Mouse (Mus musculus): Measurements from ENCODE around the gene Srsf6. TPM values are rescaled to one million over a fixed set of nuclear protein-coding genes. Genes with fewer than 3 reads are reported as not detected.

Gene Srsf6
- polyA plus RNA-seq, 1 experiment from 2014 or later, result 236 TPM

DNA sequence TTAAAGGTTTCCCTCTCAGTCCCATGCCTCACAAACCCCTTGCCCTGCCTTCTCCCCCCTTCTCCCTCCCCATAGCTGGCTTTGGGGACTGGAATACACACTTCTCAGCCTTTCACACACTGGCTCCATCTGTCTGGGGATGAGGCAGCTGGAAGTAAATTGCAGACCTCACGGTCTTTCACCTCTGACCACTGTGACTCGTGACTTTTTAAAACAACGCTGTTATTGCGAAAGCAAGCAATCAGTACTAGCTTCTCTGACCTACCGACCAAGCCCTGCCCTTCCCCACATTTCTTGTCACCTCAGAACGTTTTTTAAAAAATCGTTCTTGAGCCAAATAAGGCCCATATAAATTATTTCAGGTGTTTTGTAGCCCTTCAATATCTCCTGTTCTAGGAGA is 41.4 kb downstream of the Srsf6 start:
- Histone ChIP-seq H3K9ac (no peak overlapping the region), H3K27me3 (no peaks in the 10 kb centered on the region), H3K9me3 (no peaks in the 10 kb centered on the region), H3K36me3 (no peaks in the 10 kb centered on the region), H3K4me2 (replicated peaks) (no peak overlapping the region), H3K27ac (no peak overlapping the region), H3K4me3 (no peak overlapping the region), H3K4me1 (peaks cover 5% of the 10 kb centered on the region; the same call in 1 of the 2 replicates)
- 59% methylated on average over 7 of the region's 7 CpGs for WGBS
- ATAC-seq (ENCODE audit: low FRiP score, low read depth), result no peak

DNA sequence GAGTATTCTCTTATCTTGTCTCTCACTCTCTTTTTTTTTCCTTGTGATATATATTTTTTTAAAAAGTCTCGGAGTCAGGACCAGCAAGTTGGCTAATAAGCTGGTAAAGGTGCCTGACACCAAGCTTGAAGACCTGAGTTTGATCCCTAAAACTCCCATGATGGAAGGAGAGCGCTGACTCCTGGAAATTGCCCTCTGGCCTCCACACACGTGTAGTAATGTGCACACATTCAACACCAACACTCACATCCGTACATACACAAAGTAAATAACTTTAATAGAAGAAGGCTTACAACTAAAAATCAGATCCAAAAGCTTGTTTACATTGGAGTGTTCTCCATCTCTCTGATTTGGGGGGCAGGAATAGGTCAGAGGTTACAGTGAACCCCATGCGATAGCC is 41.9 kb downstream of the Srsf6 start:
- no peak overlapping the region for H3K27ac ChIP-seq
- no peaks in the 10 kb centered on the region for H3K36me3 ChIP-seq
- 78% methylated on average over 5 of the region's 5 CpGs for WGBS
- peaks cover 5% of the 10 kb centered on the region; the same call in 1 of the 2 replicates for H3K4me1 ChIP-seq
- H3K4me2 ChIP-seq (replicated peaks), result no peak overlapping the region
- no peaks in the 10 kb centered on the region for H3K9me3 ChIP-seq
- H3K4me3 ChIP-seq, result no peak overlapping the region
- H3K27me3 ChIP-seq, result no peaks in the 10 kb centered on the region
- no peak overlapping the region for H3K9ac ChIP-seq
- ATAC-seq (ENCODE audit: low FRiP score, low read depth), result no peak

DNA sequence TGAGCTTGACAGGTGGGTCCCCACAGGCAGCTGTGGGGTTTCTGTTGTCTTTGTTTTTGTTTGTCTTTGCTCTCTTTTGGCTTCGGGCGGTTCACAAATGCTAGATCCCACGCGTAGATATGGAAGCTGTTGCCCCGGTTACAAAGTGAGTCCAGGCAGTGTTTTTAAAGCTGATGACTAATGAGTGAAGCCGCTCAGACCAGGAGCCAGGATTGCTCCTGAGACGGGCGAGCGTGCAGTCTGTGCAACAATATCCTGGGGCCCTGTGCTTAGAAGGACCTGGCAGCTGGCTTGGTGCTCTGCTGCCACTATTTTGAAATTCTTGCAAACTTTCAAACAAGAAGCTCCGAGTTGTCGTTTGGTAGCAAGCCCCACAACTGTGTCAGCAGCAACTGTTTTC is 42.3 kb downstream of the Srsf6 start:
- no peak for ATAC-seq (ENCODE audit: low FRiP score, low read depth)
- no peak overlapping the region for H3K27ac ChIP-seq
- peaks cover 5% of the 10 kb centered on the region; the same call in 1 of the 2 replicates for H3K4me1 ChIP-seq
- H3K4me2 ChIP-seq (replicated peaks), result no peak overlapping the region
- H3K9me3 ChIP-seq, result no peaks in the 10 kb centered on the region
- H3K9ac ChIP-seq, result no peak overlapping the region
- no peak overlapping the region for H3K4me3 ChIP-seq
- no peaks in the 10 kb centered on the region for H3K27me3 ChIP-seq
- 39% methylated on average over 11 of the region's 11 CpGs for WGBS
- no peaks in the 10 kb centered on the region for H3K36me3 ChIP-seq

DNA sequence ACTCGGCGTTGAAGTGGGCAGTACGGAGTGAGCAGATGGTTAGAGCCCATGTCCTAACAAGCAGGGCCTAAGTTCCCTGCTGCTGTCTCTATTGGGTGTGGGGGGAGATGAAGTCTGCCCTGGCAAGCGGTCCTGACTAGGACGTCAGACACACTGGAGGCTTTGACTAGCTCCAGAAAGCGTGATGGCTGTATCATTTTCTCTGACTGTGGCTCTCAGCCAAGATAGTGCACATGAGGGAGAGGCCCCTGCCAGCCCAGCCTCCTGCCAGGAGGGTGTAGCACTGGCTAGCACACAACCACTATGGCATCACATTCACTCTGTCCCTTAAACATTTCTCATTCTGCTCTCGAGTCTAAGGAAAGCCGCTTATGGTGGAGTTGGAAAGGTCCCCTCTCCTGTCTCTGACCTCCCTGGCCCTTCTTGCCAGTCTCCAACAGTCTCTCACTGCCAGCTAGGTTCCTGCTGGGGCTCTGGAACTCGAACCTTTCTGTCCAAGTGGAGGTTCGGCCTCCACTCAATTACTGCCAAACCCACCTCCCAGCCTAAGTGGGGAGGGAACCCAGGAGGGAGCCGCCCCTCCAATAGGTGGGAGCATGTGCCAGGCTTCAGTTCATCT is 43.9 kb downstream of the Srsf6 start:
- 74% methylated on average over 11 of the region's 11 CpGs for WGBS
- no peaks in the 10 kb centered on the region for H3K36me3 ChIP-seq
- H3K4me2 ChIP-seq (replicated peaks), result no peak overlapping the region
- no peak overlapping the region for H3K4me3 ChIP-seq
- H3K27ac ChIP-seq, result no peak overlapping the region
- no peaks in the 10 kb centered on the region for H3K9me3 ChIP-seq
- no peak for ATAC-seq (ENCODE audit: low FRiP score, low read depth)
- no peaks in the 10 kb centered on the region for H3K27me3 ChIP-seq
- H3K9ac ChIP-seq, result no peak overlapping the region
- H3K4me1 ChIP-seq, result peaks cover 5% of the 10 kb centered on the region; the same call in 1 of the 2 replicates

DNA sequence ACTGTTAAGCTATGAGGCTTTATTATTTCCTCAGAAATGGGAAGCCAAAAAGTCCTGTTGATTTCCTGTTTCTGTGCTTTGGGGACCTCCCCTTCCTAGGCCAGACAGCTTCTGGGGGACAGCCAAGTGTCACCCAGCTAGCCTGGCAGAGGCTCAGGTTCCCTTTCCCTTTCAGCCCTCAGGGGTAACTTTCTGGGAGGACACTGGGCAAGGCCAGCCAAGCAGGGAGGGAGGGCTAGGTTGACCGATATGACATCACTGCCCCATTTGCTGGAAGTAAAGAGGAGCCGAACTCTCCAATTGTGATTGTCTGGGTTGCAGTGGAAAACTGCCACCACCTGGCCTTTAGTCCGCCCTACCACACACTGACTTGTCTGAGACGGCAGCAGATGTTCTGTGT is 44.7 kb downstream of the Srsf6 start:
- Histone ChIP-seq H3K36me3 (no peaks in the 10 kb centered on the region), H3K4me3 (no peak overlapping the region), H3K4me1 (peaks cover 5% of the 10 kb centered on the region; the same call in 1 of the 2 replicates), H3K9ac (no peak overlapping the region), H3K9me3 (no peaks in the 10 kb centered on the region), H3K27me3 (no peaks in the 10 kb centered on the region), H3K4me2 (replicated peaks) (no peak overlapping the region), H3K27ac (no peak overlapping the region)
- WGBS, result 74% methylated on average over 4 of the region's 4 CpGs
- no peak for ATAC-seq (ENCODE audit: low FRiP score, low read depth)

DNA sequence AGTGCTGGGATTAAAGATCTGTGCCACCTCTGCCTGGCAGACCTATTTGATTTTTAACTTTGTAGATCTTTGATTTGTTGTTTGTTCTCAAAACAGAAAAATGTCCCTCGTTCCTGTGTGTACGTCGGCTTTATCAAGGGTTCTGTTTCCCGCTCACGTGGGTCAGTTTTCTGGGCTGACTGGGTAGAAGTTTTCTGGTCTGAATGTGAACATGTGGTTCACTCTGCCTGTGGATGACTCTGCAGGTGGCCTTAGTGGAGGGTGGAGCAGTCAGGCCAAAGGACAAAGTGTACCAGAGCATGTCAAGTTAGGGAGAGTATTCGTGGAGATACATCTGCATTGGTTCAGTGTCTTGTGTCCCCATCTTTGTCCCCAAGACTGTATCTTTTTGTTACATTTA is 53.1 kb downstream of the Srsf6 start:
- no peak for ATAC-seq (ENCODE audit: low FRiP score, low read depth)
- no peak overlapping the region for H3K4me3 ChIP-seq
- H3K36me3 ChIP-seq, result no peaks in the 10 kb centered on the region
- H3K27ac ChIP-seq, result no peak overlapping the region
- H3K9ac ChIP-seq, result no peak overlapping the region
- 89% methylated on average over 6 of the region's 6 CpGs for WGBS
- no peak overlapping the region for H3K4me2 ChIP-seq (replicated peaks)
- H3K27me3 ChIP-seq, result no peaks in the 10 kb centered on the region
- no peaks in the 10 kb centered on the region for H3K9me3 ChIP-seq
- H3K4me1 ChIP-seq, result peaks cover 5% of the 10 kb centered on the region; the same call in 1 of the 2 replicates

DNA sequence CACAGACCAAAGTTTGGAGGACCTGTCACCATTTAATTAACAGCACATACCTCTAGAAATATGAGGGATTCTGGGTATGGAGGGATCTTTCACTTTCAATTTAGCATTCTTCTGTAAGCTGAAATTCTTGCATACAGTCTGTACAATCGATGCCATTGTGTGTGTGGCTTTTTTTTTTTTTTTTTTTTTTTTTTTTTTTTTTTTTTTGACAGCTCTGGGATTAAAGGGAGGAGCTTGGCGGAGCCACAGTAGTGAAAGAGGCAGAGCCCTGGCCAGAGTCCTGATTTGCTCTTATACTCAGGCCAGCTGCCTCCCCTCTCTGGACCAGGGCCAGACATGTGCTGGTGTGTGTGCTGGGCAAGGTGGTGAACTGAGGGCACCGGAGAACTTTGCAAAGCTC is 54.6 kb downstream of the Srsf6 start:
- whole genome bisulfite sequencing, result 55% methylated on average over 3 of the region's 3 CpGs
- Histone ChIP-seq H3K4me3 (no peak overlapping the region), H3K4me1 (peaks cover 5% of the 10 kb centered on the region; the same call in 1 of the 2 replicates), H3K27me3 (no peaks in the 10 kb centered on the region), H3K9me3 (no peaks in the 10 kb centered on the region), H3K27ac (no peak overlapping the region), H3K9ac (no peak overlapping the region), H3K4me2 (replicated peaks) (no peak overlapping the region), H3K36me3 (no peaks in the 10 kb centered on the region)
- ATAC-seq (ENCODE audit: low FRiP score, low read depth), result no peak; the same call in 1 of the 2 replicates

Other genes starting within 250 kb of the Srsf6 start
- gene L3mbtl1, start 11.9 kb downstream of the Srsf6 start, polyA plus RNA-seq (2015; fragmentation: Nextera tagmentation; extraction: Ambion mirVana), result 0.13 and 0.20 TPM in 2 replicates
- 0.05 TPM in 1 of 2 replicates, not detected in the other for gene Sgk2, start 55.8 kb downstream of the Srsf6 start, polyA plus RNA-seq (2015; fragmentation: Nextera tagmentation; extraction: Ambion mirVana)
- 55.3 and 56.9 TPM in 2 replicates for gene Ift52, start 85.8 kb downstream of the Srsf6 start, polyA plus RNA-seq (2015; fragmentation: Nextera tagmentation; extraction: Ambion mirVana)
- gene Mybl2, start 123.2 kb downstream of the Srsf6 start, polyA plus RNA-seq (2015; fragmentation: Nextera tagmentation; extraction: Ambion mirVana), result 23.8 and 26.3 TPM in 2 replicates
- gene Gtsf1l, start 156.3 kb downstream of the Srsf6 start, polyA plus RNA-seq (2015; fragmentation: Nextera tagmentation; extraction: Ambion mirVana), result not detected in 2 replicates

Data from limb, embryonic 13.5 days (tissue).